Mouse (Mus musculus): ENCODE data around the gene Bpifa5.

GRCm38 (mm10) chr2:154147496-154147895, 14.9 kb upstream of the Bpifa5 start:
- TF ChIP-seq GATA1 (IDR thresholded peaks at IDR 0.05; ENCODE audit: borderline replicate concordance, low read length) (no peak), FLI1 (IDR thresholded peaks at IDR 0.05; ENCODE audit: low read length) (no peak)

All from megakaryocyte, embryonic 14.5 days (primary cell).